Mouse (Mus musculus): Measurements from ENCODE around the gene Atp1b1.

DNA sequence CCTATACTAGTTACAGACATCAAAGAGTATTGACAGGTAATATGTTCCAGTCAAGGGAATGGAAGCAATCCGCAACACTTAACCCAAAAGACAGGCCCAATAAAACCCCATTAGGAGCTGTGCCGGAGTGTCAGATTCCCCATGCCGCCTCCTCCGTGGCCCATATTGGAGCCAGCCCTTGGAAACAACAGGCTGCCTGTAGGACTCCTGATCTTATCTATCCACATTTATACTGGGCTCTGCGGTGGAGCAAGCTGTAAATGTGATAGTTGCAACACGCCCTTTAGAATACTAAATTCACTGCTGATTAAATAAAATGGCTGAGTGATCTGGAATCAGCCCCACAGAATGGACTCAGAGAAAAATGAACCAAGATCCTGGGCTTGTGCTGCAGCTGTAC lies 24.1 kb downstream of the Atp1b1 start:
- TF ChIP-seq CTCF (IDR thresholded peaks at IDR 0.05; ENCODE audit: borderline replicate concordance, insufficient read depth, low read length), result no peak
- TF ChIP-seq POLR2A (IDR thresholded peaks at IDR 0.05; ENCODE audit: low read depth, low read length), result no peak
